Mouse (Mus musculus) stomach, adult 2 months (tissue): ENCODE measurements around the gene Tmem185a. TPM values are rescaled to one million over a fixed set of nuclear protein-coding genes. Genes with fewer than 3 reads are reported as not detected.

Source experiments
- polyA plus RNA-seq: library from polyadenylated mRNA; depleted of rRNA; stranded (reverse); fragments of >200 nt; gene quantifications from 2 replicates; pipeline ENCODE4 v1.2.3, GENCODE M21; 2012; rRNA removed

Gene Tmem185a
- polyA plus RNA-seq = 3.0 and 6.1 TPM in 2 replicates

GRCm38 (mm10) chrX:70476792-70477776, at the start of gene Tmem185a:
TSS of gene Tmem185a (minus strand) at chrX:70477180.

Other genes starting within 250 kb of the Tmem185a start
- gene Ids, start 112.1 kb downstream of the Tmem185a start, polyA plus RNA-seq = 5.8 and 6.8 TPM in 2 replicates
- gene 1110012L19Rik, start 91.3 kb downstream of the Tmem185a start, polyA plus RNA-seq = 0.72 and 0.90 TPM in 2 replicates